ENCODE assay signal across 24 mouse cellular contexts in genomic region chr7:110636559-110636958, GRCm38 (mm10). TPM values are rescaled to one million over a fixed set of nuclear protein-coding genes. Genes with fewer than 3 reads are reported as not detected.
A peak's percentile ranks its signal among the peaks of the same experiment; 100 is the strongest.
DNase-seq lines count a peak whose midpoint lies in the region; ATAC-seq and TF ChIP-seq lines count a peak whose summit lies in the region.
"Had no signal": no experiment of that assay in that cellular context is flagged by ENCODE, and none has a peak within 500 bp of the region (broad histone marks: within the 10 kb centered on the region; RNA-seq: fewer than 3 reads in every experiment).

No protein-coding gene starts in this region.

- H3K4me2 ChIP-seq in intestine, postnatal 0 days (replicated peaks; ENCODE audit: low read depth) = no peak overlapping the region
- H3K4me2 ChIP-seq in stomach, embryonic 16.5 days (ENCODE audit: low read depth, low read length) = no peak overlapping the region
- H3K4me2 ChIP-seq in liver, postnatal 0 days (ENCODE audit: low read depth, low read length) = no peak overlapping the region
- H3K4me2 ChIP-seq: embryonic facial prominence, embryonic 15.5 days; heart, embryonic 13.5 days had no signal

- H3K36me3 ChIP-seq in intestine, postnatal 0 days (ENCODE audit: control insufficient read depth, insufficient read depth) = no peaks in the 10 kb centered on the region
- no peaks in the 10 kb centered on the region for H3K36me3 ChIP-seq in stomach, embryonic 16.5 days (ENCODE audit: control insufficient read depth, insufficient read depth, low read length)
- no peaks in the 10 kb centered on the region for H3K36me3 ChIP-seq in liver, postnatal 0 days (replicated peaks; ENCODE audit: insufficient read depth, low read length)
- H3K36me3 ChIP-seq: embryonic facial prominence, embryonic 15.5 days; forebrain, embryonic 10.5 days; heart, embryonic 13.5 days had no signal

- H3K4me3 ChIP-seq in intestine, postnatal 0 days (ENCODE audit: low read depth, low read length) = no peak overlapping the region
- H3K4me3 ChIP-seq in stomach, embryonic 16.5 days (replicated peaks; ENCODE audit: low read length) = no peak overlapping the region
- no peak overlapping the region for H3K4me3 ChIP-seq in liver, postnatal 0 days (ENCODE audit: low read depth, low read length)
- H3K4me3 ChIP-seq: embryonic facial prominence, embryonic 15.5 days; erythroblast, embryonic 14.5 days; forebrain, embryonic 10.5 days; gastrocnemius, adult 2 months; heart, embryonic 13.5 days had no signal

- 10% methylated on average over 1 of the region's 1 CpGs for WGBS in intestine, postnatal 0 days
- WGBS in stomach, embryonic 16.5 days = 26% methylated on average over 1 of the region's 1 CpGs
- WGBS in liver, postnatal 0 days (ENCODE audit: insufficient replicate concordance) = 47% methylated on average over 1 of the region's 1 CpGs

- no peak overlapping the region for H3K9ac ChIP-seq in intestine, postnatal 0 days (ENCODE audit: low read depth, low read length)
- H3K9ac ChIP-seq in stomach, embryonic 16.5 days (ENCODE audit: low read length) = no peak overlapping the region
- no peak overlapping the region for H3K9ac ChIP-seq in liver, postnatal 0 days (replicated peaks)
- H3K9ac ChIP-seq: embryonic facial prominence, embryonic 15.5 days; heart, embryonic 13.5 days had no signal

- peak; percentile 66 for ATAC-seq in intestine, postnatal 0 days
- ATAC-seq in stomach, embryonic 16.5 days (ENCODE audit: insufficient read depth, low FRiP score) = peak; percentile 52; the same call in 1 of the 2 replicates
- no peak for ATAC-seq in monocyte, adult 5-6 weeks (replicated peaks; ENCODE audit: insufficient number of reproducible peaks, low FRiP score, low TSS enrichment, poor library complexity, severe bottlenecking)
- no peak for ATAC-seq in liver, postnatal 0 days
- ATAC-seq: forebrain, embryonic 14.5 days had no signal

- no peak for TF ChIP-seq CTCF in intestine, postnatal 0 days (IDR thresholded peaks at IDR 0.05; ENCODE audit: low read depth)
- no peak for TF ChIP-seq CTCF in liver, postnatal 0 days (IDR thresholded peaks at IDR 0.05; ENCODE audit: low read depth)

- peak; percentile 41 for DNase-seq in kidney, adult 18-20 months
- DNase-seq in kidney, adult 11 months = no peak
- DNase-seq in A20 (ENCODE audit: low read depth, low spot score) = peak; percentile 57
- no peak for DNase-seq in liver, postnatal 0 days
- no peak for DNase-seq in layer of hippocampus, adult 9-11 months
- DNase-seq: adrenal gland, adult 2 months; adrenal gland, postnatal 36 days; cerebellum, adult 2 months; cerebellum, postnatal 10 days; embryo, embryonic 11 days; gastrocnemius, adult 2 months; gastrocnemius, postnatal 36 days; heart, adult 11 months; heart, postnatal 36 days had no signal

- H3K27me3 ChIP-seq in intestine, postnatal 0 days (replicated peaks; ENCODE audit: control insufficient read depth, insufficient read depth, low read length) = no peaks in the 10 kb centered on the region
- no peaks in the 10 kb centered on the region for H3K27me3 ChIP-seq in stomach, embryonic 16.5 days (ENCODE audit: control insufficient read depth, insufficient read depth, low read length)
- H3K27me3 ChIP-seq in liver, postnatal 0 days (ENCODE audit: insufficient read depth, low read length) = no peaks in the 10 kb centered on the region
- H3K27me3 ChIP-seq: CH12.LX had no signal

- H3K27ac ChIP-seq in intestine, postnatal 0 days (ENCODE audit: low read depth, low read length) = no peak overlapping the region
- no peak overlapping the region for H3K27ac ChIP-seq in stomach, embryonic 16.5 days (ENCODE audit: low read length)
- H3K27ac ChIP-seq in liver, postnatal 0 days (ENCODE audit: low read depth) = no peak overlapping the region
- H3K27ac ChIP-seq: embryonic facial prominence, embryonic 15.5 days; forebrain, embryonic 10.5 days; gastrocnemius, adult 2 months; heart, embryonic 13.5 days had no signal

- 0 out of 2 replicates have a peak, but pooled peaks cover 2% of the 10 kb centered on the region for H3K4me1 ChIP-seq in intestine, postnatal 0 days (replicated peaks; ENCODE audit: control insufficient read depth, insufficient read depth, low read length)
- peaks cover 17% of the 10 kb centered on the region for H3K4me1 ChIP-seq in stomach, embryonic 16.5 days (ENCODE audit: control insufficient read depth, insufficient read depth, low read length)
- no peaks in the 10 kb centered on the region for H3K4me1 ChIP-seq in liver, postnatal 0 days (ENCODE audit: insufficient read depth)

- H3K9me3 ChIP-seq in intestine, postnatal 0 days (ENCODE audit: control insufficient read depth) = no peaks in the 10 kb centered on the region
- H3K9me3 ChIP-seq in stomach, embryonic 16.5 days (replicated peaks; ENCODE audit: control insufficient read depth, low read length) = no peaks in the 10 kb centered on the region
- no peaks in the 10 kb centered on the region for H3K9me3 ChIP-seq in liver, postnatal 0 days (ENCODE audit: low read length)
- H3K9me3 ChIP-seq: embryonic facial prominence, embryonic 15.5 days; forebrain, embryonic 10.5 days; heart, embryonic 13.5 days had no signal

- TF ChIP-seq EP300 in liver, postnatal 0 days (IDR thresholded peaks at IDR 0.05; ENCODE audit: low read depth) = no peak

RNA-seq across cellular contexts. Expression of gene Adm, which starts 9.1 kb away (rescaled TPM):
- polyA plus RNA-seq in intestine, postnatal 0 days (2015; fragmentation: Nextera tagmentation; extraction: Ambion mirVana) = 3.2 and 3.3 TPM in 2 replicates
- polyA plus RNA-seq in stomach, embryonic 16.5 days (2015; fragmentation: Nextera tagmentation; extraction: Ambion mirVana) = 4.1 and 4.6 TPM in 2 replicates
- total RNA-seq in monocyte, adult 5-6 weeks (2017) = not detected in 3 replicates
- polyA plus RNA-seq in liver, postnatal 0 days (2015; fragmentation: Nextera tagmentation; extraction: Ambion mirVana) = 3.4 and 3.7 TPM in 2 replicates
- total RNA-seq: common myeloid progenitor, adult 5-6 weeks had no signal
- polyA plus RNA-seq: erythroblast, embryonic 14.5 days had no signal

RNA-seq across cellular contexts. Expression of gene Sbf2, which starts 21.8 kb away (rescaled TPM):
- polyA plus RNA-seq in intestine, postnatal 0 days (2015; fragmentation: Nextera tagmentation; extraction: Ambion mirVana) = 17.9 and 19.3 TPM in 2 replicates
- 28.4 and 31.6 TPM in 2 replicates for polyA plus RNA-seq in stomach, embryonic 16.5 days (2015; fragmentation: Nextera tagmentation; extraction: Ambion mirVana)
- total RNA-seq in monocyte, adult 5-6 weeks (2017) = 2.6 to 9.9 TPM (median 5.3 TPM) in 3 replicates
- polyA plus RNA-seq in liver, postnatal 0 days (2015; fragmentation: Nextera tagmentation; extraction: Ambion mirVana) = 5.6 and 5.9 TPM in 2 replicates
- polyA plus RNA-seq: erythroblast, embryonic 14.5 days had no signal

Comparison
In these comparisons a context has a peak if more than half of its experiments do, and no peak if none do; other contexts are left out.
1. DNase-seq: peak in kidney, adult 18-20 months (single experiment) and A20 (single experiment); none in kidney, adult 11 months (single experiment), liver, postnatal 0 days (single experiment) and layer of hippocampus, adult 9-11 months (single experiment).
2. ATAC-seq: peak in intestine, postnatal 0 days (single experiment) and stomach, embryonic 16.5 days (single experiment); none in monocyte, adult 5-6 weeks (single experiment) and liver, postnatal 0 days (single experiment).